Mouse (Mus musculus) cerebellum, adult (tissue): ENCODE results near the gene Olfr1133.
"Not testable (repeated sequence)": the region's sequence is repeated elsewhere in the genome, so short reads cannot be mapped to it uniquely, and the experiment has no call there.

Experiments
- ATAC-seq: cut with Nextera tagmentation; 2 replicates; pipeline ENCODE4 v1.9.2; 2017; ENCODE audit warnings: mild to moderate bottlenecking, moderate library complexity, mixed read lengths; ENCODE audit not compliant: insufficient number of reproducible peaks, low FRiP score, low TSS enrichment

Gene Olfr1133

DNA sequence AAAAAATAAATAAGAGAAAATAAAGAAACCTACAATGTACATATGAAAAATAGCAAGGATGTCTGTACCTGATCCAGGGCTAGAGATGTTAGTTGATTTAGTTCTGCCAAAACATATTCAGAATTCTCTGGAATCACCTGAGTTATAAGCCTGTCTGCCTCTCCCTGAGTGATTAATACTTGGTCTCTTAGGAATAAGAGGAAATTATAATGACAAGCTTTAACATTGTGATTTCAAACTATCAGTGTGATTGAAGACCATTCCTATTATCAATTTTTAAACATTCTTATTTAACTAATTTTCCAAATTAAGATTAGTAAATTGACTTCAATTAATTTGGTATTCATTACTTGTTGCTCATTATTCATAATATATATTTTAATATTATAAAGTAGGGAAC is at the start of gene Olfr1133:
Olfr1133 (minus strand) TSS at position 101 of the 400 bp plus-strand sequence.
- no peak for ATAC-seq

DNA sequence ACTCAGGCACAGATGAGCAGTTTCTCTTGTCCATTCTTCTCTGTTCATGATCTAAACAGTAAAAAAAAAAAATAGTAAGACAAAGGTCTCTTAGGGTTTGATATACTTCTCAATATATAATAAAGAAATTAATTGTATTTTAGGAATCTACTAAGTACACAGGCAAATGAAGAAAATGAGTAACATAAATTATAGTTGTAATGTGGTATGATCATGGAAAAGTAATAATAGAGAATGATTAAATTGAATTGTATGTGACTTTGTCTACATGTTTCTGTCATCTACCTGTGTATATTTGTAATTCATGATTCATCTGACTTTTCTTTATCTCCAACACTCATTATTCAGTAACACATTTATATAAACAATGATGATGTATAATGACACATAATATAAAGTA is 46.7 kb upstream of the Olfr1133 start, which contains the start of gene Olfr1136:
Olfr1136 (minus strand) TSS at position 101 of the 400 bp plus-strand sequence.
- ATAC-seq = no peak

DNA sequence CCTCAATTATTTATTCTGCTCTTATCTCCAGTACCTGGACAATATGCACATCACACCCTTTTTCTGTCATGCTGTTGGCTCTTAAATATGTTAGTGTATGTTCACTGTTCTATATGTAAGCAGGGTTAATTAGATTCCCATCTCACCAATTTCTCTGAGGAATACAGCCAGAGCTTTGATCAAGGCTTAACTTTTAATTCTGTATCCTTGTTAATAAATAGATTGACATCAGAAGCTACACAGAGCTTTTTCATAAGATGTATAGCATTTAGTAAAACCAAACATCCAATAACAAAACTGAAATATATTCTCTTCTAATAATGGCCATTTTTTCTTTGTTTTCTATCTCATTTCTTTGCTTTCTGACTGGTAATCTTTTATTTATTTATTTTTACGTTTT is 26.4 kb upstream of the Olfr1133 start, which contains the start of gene Olfr1135:
Olfr1135 (minus strand) TSS at position 101 of the 400 bp plus-strand sequence.
- no peak for ATAC-seq

DNA sequence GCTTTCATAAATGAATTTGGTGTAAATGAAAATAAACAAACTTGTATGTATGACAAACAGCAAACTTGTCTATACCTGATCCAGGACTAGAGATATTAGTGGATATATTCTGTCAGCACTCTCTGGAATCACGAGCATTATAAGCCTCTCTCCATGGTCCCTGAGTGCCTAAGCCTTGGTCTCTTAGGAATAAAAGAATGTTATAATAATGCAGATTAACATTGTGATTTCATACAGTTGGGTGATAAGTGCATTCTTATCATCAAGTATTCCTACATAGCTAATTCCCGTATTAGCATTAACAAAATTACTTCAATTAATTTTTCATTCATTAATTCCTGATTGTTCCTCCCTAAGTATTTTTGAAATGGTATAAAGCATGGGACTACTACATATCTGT is 11.2 kb upstream of the Olfr1133 start, which contains the start of gene Olfr1134:
Olfr1134 (minus strand) TSS at position 101 of the 400 bp plus-strand sequence.
- no peak for ATAC-seq

DNA sequence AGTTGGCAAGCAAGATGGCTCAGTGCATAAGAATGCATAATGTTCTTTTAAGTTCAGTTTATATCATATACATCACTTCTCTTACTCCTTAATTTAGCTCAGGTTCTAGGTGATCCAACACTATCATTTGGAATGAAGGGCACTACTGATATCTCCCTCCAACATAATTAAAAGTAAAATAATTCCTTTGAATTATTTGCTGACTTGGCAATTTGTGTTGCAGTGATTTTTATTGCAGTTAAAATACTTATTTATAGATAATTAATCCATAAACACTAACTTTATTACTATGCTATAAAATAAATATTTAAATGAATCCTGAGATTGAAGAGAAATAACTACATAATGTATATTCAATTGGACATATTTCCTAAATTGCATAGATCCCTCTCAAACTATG is 4.7 kb downstream of the Olfr1133 start:
- no peak for ATAC-seq

DNA sequence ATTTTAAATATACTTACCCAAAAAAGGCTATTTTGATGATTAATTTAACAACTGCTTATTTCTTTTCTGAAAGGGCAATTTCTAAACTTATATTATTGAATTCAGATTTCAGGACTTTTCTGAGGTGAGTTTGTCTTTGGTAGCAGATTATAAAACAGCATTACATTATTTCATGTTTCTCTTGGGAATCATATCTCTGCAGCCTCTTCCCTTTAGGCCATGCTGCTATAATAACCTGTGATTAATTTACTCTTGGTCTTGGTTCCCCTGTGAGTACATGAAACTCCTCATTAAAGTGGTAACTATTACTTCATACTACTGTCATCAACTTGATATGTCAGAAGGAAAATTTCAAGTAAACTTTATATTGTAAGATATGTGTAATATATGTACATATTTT is 9.7 kb downstream of the Olfr1133 start, which contains the start of gene Olfr1132:
Olfr1132 (minus strand) TSS at position 101 of the 400 bp plus-strand sequence.
- ATAC-seq = no peak

DNA sequence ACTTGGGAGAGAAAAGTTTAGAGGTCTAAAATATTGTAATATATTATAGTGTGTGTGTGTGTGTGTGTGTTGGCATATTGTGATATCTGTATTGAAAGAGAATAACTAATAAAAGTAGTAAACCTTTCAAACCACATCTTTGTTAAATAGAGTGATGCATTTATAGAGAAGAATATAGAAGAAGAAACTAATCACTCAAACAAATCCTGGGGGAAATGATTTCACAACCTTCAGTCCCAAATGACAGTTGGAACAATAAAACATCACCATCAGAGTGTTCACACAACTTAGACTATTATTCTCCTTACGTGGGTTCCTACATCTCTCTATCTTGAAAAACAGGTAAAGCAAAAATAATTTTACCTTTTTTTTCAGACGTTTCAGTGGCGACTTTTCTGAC is 20.4 kb downstream of the Olfr1133 start, which contains the start of gene Olfr1131:
Olfr1131 (plus strand) TSS at position 301 of the 400 bp plus-strand sequence.
- no peak for ATAC-seq

DNA sequence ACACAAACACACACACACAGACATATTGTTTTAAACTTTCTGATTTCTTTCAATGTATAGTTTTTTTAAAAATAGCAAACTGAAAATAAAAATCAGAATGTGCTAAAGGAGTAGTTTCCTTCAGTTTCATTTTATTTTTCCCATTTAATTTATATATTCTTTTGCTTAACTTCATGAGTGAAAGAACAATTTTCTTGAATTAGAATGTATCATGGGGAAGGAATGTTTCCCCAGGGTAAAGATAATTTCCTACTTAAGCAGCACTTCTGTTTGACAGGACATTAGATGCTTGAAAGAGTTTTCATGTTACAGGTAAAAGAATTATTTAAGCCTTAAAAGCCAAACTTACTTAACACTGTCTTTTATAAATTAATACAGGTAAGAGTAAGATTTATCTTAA is 41.3 kb downstream of the Olfr1133 start, which contains the start of gene Olfr1130:
Olfr1130 (plus strand) TSS at position 301 of the 400 bp plus-strand sequence.
- not testable (repeated sequence) for ATAC-seq
